Mouse (Mus musculus): Measurements from ENCODE around the gene Olfr430. TPM values are rescaled to one million over a fixed set of nuclear protein-coding genes. Genes with fewer than 3 reads are reported as not detected.
"Not testable (repeated sequence)": the region's sequence is repeated elsewhere in the genome, so short reads cannot be mapped to it uniquely, and the experiment has no call there.

Olfr430 gene
- polyA plus RNA-seq, 1 experiment = not detected

DNA sequence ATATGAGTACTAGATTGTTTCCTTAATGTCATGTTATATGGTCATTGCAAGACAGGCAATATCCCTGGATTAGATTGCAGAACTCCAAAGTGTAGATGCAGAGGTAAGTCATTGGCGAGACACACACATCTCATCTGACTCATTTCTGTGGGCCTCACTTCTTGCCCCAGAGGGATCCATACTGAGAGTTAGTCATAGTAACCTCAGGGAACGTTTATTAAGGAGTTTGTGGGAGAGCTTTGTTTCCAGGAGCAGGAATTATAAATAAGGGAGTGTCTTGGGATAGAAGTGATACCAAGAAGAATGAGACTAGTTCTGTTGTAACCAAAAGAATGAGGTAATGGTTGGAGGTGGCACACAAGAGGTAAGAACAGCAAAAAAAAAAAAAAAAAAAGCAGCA is 17.5 kb upstream of the Olfr430 start, which contains the start of gene Olfr432:
Olfr432 (plus strand) TSS at position 313 of the 400 bp plus-strand sequence.
- WGBS = 65% methylated on average over 2 of the region's 2 CpGs
- H3K27me3 ChIP-seq (ENCODE audit: control insufficient read depth, insufficient read depth, low read length) = no peaks in the 10 kb centered on the region
- H3K27ac ChIP-seq (ENCODE audit: insufficient read depth, low read length) = no peak within 1 kb of the TSS
- H3K4me3 ChIP-seq (replicated peaks; ENCODE audit: insufficient read depth, low read depth, low read length) = no peak within 1 kb of the TSS
- DNase-seq = no peak
- TF ChIP-seq CTCF (IDR thresholded peaks at IDR 0.05; ENCODE audit: borderline replicate concordance, insufficient read depth, low read depth, low read length) (no peak), POLR2A (IDR thresholded peaks at IDR 0.05; ENCODE audit: borderline replicate concordance, insufficient read depth, low read length) (no peak)
- no peaks in the 10 kb centered on the region for H3K4me1 ChIP-seq (ENCODE audit: control insufficient read depth, insufficient read depth, low read length)

DNA sequence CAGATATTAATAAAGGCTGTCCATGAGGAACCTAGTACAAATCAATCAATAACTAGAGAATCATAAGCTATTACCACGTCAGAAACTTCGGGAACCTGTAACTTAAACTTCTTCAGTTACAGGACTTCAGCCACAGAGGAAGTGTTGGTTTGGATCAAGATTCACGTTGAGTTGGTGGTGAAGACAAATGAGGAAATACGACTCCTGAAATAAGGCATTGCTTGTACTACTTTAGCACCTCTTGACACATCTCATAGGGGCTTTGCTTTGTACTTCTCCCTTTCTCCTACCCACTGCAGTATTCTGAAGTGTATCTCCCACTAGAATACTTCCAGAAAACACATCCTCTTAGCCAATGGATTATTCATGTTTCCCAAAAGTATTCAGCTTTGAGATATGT is 17.0 kb upstream of the Olfr430 start:
- not testable (repeated sequence) for H3K4me1 ChIP-seq (ENCODE audit: control insufficient read depth, insufficient read depth, low read length); H3K27ac ChIP-seq (ENCODE audit: insufficient read depth, low read length); H3K27me3 ChIP-seq (ENCODE audit: control insufficient read depth, insufficient read depth, low read length); DNase-seq; H3K4me3 ChIP-seq (replicated peaks; ENCODE audit: insufficient read depth, low read depth, low read length)
- WGBS = 84% methylated on average over 4 of the region's 4 CpGs

DNA sequence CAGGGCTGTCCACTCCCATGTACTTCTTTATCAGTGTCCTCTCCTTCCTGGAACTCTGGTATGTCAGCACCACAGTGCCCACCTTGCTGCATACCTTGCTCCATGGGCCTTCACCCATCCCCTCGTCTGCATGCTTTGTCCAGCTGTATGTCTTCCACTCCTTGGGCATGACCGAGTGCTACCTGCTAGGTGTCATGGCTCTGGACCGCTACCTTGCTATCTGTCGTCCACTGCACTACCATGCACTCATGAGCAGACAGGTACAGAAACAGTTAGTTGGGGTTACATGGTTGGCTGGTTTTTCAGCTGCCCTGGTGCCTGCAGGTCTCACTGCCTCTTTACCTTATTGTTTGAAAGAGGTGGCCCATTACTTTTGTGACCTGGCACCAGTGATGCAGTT is 15.9 kb upstream of the Olfr430 start:
- 90% methylated on average over 4 of the region's 4 CpGs for WGBS
- no peaks in the 10 kb centered on the region for H3K4me1 ChIP-seq (ENCODE audit: control insufficient read depth, insufficient read depth, low read length)
- H3K27me3 ChIP-seq (ENCODE audit: control insufficient read depth, insufficient read depth, low read length) = no peaks in the 10 kb centered on the region
- TF ChIP-seq CTCF (IDR thresholded peaks at IDR 0.05; ENCODE audit: borderline replicate concordance, insufficient read depth, low read depth, low read length) (no peak), POLR2A (IDR thresholded peaks at IDR 0.05; ENCODE audit: borderline replicate concordance, insufficient read depth, low read length) (no peak)
- no peak for DNase-seq
- no peak overlapping the region for H3K4me3 ChIP-seq (replicated peaks; ENCODE audit: insufficient read depth, low read depth, low read length)
- H3K27ac ChIP-seq (ENCODE audit: insufficient read depth, low read length) = no peak overlapping the region

DNA sequence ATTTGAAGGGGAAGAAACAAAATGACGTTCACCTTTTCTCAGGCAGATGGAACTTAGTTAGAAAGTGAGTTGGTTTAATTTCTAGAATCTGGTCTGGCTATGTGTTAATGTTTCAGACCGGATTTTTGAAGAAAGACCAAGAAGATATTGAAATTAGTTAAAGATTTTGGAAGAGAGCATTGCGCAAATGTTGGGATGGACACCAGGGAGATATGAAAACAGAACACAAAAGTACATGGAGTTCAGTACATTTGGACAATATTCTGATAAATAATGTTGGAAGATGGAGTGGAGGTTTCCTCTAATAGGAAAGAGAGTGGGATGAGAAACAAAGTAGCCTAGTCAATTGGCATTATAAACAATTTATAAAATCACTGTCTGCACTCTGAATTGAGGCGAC is 14.9 kb upstream of the Olfr430 start:
- H3K27me3 ChIP-seq (ENCODE audit: control insufficient read depth, insufficient read depth, low read length) = no peaks in the 10 kb centered on the region
- 92% methylated on average over 4 of the region's 4 CpGs for WGBS

DNA sequence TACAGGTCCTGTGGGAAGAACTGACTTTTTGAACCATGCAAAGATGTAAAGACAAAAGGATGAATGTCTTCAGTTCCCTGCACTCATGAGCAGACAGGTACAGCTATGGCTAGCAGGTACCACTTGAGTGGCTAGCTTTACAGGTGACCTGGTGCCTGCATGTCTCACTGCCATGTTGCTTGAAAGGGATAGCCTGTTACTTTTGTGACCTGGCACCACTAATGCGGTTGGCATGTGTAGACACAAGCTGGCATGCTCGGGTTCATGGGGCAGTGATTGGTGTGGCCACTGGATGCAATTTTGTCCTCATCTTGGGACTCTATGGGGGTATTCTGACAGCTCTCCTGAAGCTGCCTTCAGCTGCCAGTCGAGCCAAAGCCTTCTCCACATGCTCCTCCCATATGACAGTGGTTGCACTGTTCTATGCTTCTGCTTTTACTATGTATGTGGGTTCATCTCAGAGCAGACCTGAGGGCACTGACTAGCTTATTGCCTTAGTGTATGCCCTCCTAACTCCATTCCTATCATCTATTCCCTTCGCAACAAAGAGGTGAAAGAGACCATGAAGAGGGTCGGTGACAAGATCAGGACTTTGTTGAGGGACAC is 14.4 kb upstream of the Olfr430 start:
- H3K27me3 ChIP-seq (ENCODE audit: control insufficient read depth, insufficient read depth, low read length) = no peaks in the 10 kb centered on the region
- H3K27ac ChIP-seq (ENCODE audit: insufficient read depth, low read length) = no peak overlapping the region
- TF ChIP-seq CTCF (IDR thresholded peaks at IDR 0.05; ENCODE audit: borderline replicate concordance, insufficient read depth, low read depth, low read length) = no peak
- no peaks in the 10 kb centered on the region for H3K4me1 ChIP-seq (ENCODE audit: control insufficient read depth, insufficient read depth, low read length)
- no peak overlapping the region for H3K4me3 ChIP-seq (replicated peaks; ENCODE audit: insufficient read depth, low read depth, low read length)
- DNase-seq = no peak
- 81% methylated on average over 5 of the region's 5 CpGs for WGBS

More for the DNA sequence above, 14.9 kb upstream of the Olfr430 start:
- TF ChIP-seq CTCF (IDR thresholded peaks at IDR 0.05; ENCODE audit: borderline replicate concordance, insufficient read depth, low read depth, low read length) (no peak), POLR2A (IDR thresholded peaks at IDR 0.05; ENCODE audit: borderline replicate concordance, insufficient read depth, low read length) (no peak)
- Histone ChIP-seq H3K4me1 (ENCODE audit: control insufficient read depth, insufficient read depth, low read length) (no peaks in the 10 kb centered on the region), H3K27ac (ENCODE audit: insufficient read depth, low read length) (no peak overlapping the region), H3K4me3 (replicated peaks; ENCODE audit: insufficient read depth, low read depth, low read length) (no peak overlapping the region)
- no peak for DNase-seq

DNA sequence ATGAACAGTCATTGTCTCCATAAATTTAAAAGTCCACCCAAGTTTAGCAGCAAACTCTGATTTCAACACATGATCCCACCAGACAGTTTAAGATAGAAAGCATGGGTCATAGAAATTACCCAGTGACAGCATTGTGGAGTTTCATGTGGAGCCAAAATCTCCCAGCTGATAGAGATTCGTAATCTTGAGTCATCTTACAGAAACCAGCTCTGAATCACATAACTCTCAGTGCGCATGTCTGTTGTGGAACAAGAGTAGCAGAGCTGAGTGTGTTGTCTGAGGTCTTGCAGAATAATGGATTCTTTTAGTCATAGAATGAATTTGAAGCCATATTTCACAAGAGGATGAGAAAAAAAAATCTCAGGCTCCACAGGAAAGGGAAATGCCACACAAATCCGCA is 13.4 kb upstream of the Olfr430 start:
- H3K27me3 ChIP-seq (ENCODE audit: control insufficient read depth, insufficient read depth, low read length) = no peaks in the 10 kb centered on the region
- DNase-seq = no peak
- no peaks in the 10 kb centered on the region for H3K4me1 ChIP-seq (ENCODE audit: control insufficient read depth, insufficient read depth, low read length)
- H3K27ac ChIP-seq (ENCODE audit: insufficient read depth, low read length) = no peak overlapping the region
- TF ChIP-seq CTCF (IDR thresholded peaks at IDR 0.05; ENCODE audit: borderline replicate concordance, insufficient read depth, low read depth, low read length) (no peak), POLR2A (IDR thresholded peaks at IDR 0.05; ENCODE audit: borderline replicate concordance, insufficient read depth, low read length) (no peak)
- no peak overlapping the region for H3K4me3 ChIP-seq (replicated peaks; ENCODE audit: insufficient read depth, low read depth, low read length)
- WGBS = 82% methylated on average over 3 of the region's 3 CpGs

DNA sequence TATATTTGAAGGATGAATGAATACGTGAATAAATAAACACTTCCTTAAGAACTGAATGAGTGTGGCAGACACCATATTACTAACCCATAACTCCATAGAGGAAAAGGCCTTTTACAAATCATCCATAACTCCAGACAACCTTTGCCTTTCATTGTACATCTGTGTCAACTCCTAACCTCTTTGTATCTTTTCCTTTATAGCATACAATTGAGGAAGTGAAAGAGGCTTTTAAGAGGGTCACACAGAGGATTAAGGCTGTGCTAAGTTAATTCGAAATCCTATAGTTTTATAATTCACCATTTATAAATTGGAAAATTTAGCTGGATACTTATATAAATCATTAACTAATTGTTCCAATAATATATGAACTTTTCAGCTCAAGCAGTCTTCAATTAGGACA is 11.2 kb upstream of the Olfr430 start:
- no peak for TF ChIP-seq CTCF (IDR thresholded peaks at IDR 0.05; ENCODE audit: borderline replicate concordance, insufficient read depth, low read depth, low read length)
- TF ChIP-seq POLR2A (IDR thresholded peaks at IDR 0.05; ENCODE audit: borderline replicate concordance, insufficient read depth, low read length) = no peak
- Histone ChIP-seq H3K27me3 (ENCODE audit: control insufficient read depth, insufficient read depth, low read length) (no peaks in the 10 kb centered on the region), H3K4me3 (replicated peaks; ENCODE audit: insufficient read depth, low read depth, low read length) (no peak overlapping the region), H3K27ac (ENCODE audit: insufficient read depth, low read length) (no peak overlapping the region), H3K4me1 (ENCODE audit: control insufficient read depth, insufficient read depth, low read length) (no peaks in the 10 kb centered on the region)
- DNase-seq = no peak
- WGBS = 87% methylated on average over 2 of the region's 2 CpGs

DNA sequence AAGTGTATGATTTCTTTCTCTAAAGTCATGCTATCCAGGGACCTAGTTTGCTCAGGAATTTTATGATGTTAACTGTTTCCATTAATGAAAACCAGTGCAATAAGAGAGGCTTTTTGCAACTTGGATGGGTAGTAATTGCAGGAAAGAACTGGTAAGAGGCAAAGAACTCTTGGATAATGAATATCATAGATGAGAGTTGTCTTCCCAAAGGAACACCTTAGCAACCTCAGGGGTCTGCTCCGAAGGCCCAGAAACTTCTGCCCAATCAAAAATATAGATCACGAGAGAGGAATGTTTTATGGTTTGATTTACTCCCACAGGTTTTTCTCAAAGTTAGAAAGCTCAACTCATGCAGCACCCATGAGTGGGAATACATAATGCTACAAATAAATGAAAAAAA is 17.6 kb downstream of the Olfr430 start, which contains the start of gene Olfr429:
Olfr429 (plus strand) TSS at position 301 of the 400 bp plus-strand sequence.
- TF ChIP-seq CTCF (IDR thresholded peaks at IDR 0.05; ENCODE audit: borderline replicate concordance, insufficient read depth, low read depth, low read length) (no peak), POLR2A (IDR thresholded peaks at IDR 0.05; ENCODE audit: borderline replicate concordance, insufficient read depth, low read length) (no peak)
- no peak within 1 kb of the TSS for H3K27ac ChIP-seq (ENCODE audit: insufficient read depth, low read length)
- WGBS = 96% methylated on average over 2 of the region's 2 CpGs
- no peak for DNase-seq
- no peaks in the 10 kb centered on the region for H3K4me1 ChIP-seq (ENCODE audit: control insufficient read depth, insufficient read depth, low read length)
- H3K4me3 ChIP-seq (replicated peaks; ENCODE audit: insufficient read depth, low read depth, low read length) = no peak within 1 kb of the TSS
- H3K27me3 ChIP-seq (ENCODE audit: control insufficient read depth, insufficient read depth, low read length) = no peaks in the 10 kb centered on the region
